Mouse (Mus musculus): ENCODE measurements at regions not wholly inside any gene's neighbourhood (a gene's known extent, or its start where the extent isn't known, plus 50 kb on each side); places are given as distances from the start of the nearest gene placed in this dataset.

DNA sequence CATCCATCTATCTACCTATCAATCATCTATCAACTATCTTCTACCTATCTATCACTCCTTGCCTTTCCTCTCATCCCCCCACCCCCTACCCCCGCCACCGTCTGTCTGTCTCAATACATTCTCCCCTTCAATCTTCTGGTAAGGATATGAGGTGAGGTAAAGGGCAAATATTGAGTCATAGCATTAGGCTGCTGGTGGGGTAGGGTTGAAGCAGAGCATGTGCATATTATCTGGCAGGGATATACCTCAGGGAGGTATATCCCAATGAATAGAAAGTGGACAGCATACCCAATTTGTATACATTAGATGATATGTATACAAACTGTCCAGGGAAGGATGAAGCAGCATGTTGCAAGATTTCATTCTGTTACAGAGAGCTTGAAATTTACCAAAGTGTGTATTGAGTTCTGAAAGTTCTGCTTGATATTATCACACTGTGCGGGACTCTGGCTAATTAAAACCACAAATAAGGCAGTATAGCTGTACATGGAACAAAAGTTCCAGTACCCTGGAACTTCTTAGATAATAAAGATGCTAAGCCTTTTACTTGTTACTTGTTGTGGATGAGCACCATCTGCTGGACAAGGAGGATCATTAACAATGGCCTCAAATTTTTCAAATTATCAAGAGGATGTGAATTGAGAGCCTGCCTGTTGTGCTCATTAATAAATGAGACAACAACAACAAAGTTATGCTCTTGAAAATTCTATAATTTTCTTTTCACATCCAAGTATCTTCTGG is 113.1 kb upstream of the Fam49a start:
- TF ChIP-seq POLR2A (IDR thresholded peaks at IDR 0.05; ENCODE audit: insufficient read depth, low read length) (no peak), CTCF (IDR thresholded peaks at IDR 0.05; ENCODE audit: low read depth, low read length) (no peak)

Data from ES-Bruce4 (cell line).